Mouse (Mus musculus) lung, adult 2 months (tissue): ENCODE measurements around the gene Iars. TPM values are rescaled to one million over a fixed set of nuclear protein-coding genes. Genes with fewer than 3 reads are reported as not detected.

Experiments
- DNase-seq: peaks from one replicate; pipeline ENCODE4 v3.0.0; 2022
- H3K4me1 ChIP-seq: fragments of 200-500 bp; 2 replicates; pipeline ENCODE4 v1.6.1; 2011; ENCODE audit warnings: low read length; ENCODE audit not compliant: control insufficient read depth, insufficient read depth
- H3K4me3 ChIP-seq: fragments of 200-500 bp; replicated peaks from 2 replicates; pipeline ENCODE3; 2011; ENCODE audit warnings: low read depth, mild to moderate bottlenecking, control low read depth, low read length; ENCODE audit errors: extremely low read depth
- CTCF ChIP-seq: fragments of 200-500 bp; IDR thresholded peaks from 2 replicates; pipeline ENCODE4 v1.5.1; 2011; ENCODE audit warnings: mild to moderate bottlenecking, low read length, control low read depth; ENCODE audit not compliant: insufficient read depth
- POLR2A ChIP-seq: fragments of 200-500 bp; IDR thresholded peaks from 2 replicates; pipeline ENCODE4 v1.6.1; 2011; ENCODE audit warnings: low read depth, mild to moderate bottlenecking, control low read depth, low read length, borderline replicate concordance; ENCODE audit errors: extremely low read depth
- WGBS: fragments of 180-500 bp; shearing (Covaris S2); methylation state at CpG from one replicate; pipeline ENCODE4 v1.1.7; 2018; 5-methylcytosine and 5-hydroxymethylcytosine counted together
- polyA plus RNA-seq: library from polyadenylated mRNA; depleted of rRNA; stranded (reverse); fragments of >200 nt; gene quantifications from 2 replicates; pipeline ENCODE4 v1.2.3, GENCODE M21; 2012

Gene Iars
- polyA plus RNA-seq, 1 experiment: 17.4 TPM

DNA sequence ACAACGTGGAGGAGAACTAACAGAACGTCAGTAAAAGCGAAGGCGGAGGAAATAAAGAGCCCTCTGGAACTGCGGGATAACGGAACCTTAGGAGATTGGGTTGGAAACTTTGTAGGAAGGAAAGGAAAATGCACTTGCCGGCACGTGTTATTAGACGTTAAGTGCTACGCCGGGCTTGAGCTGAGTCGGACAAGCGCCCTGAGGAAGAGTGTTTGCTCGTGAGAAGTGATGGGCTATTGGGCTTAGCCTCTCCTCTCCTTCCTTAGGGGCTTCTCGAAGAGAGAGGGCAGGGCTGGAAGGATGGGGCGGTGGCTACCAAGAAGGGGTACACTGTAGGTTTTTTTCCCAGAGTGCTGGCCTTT is 28.7 kb upstream of the Iars start:
- Histone ChIP-seq H3K4me3 (peak overlapping the region; percentile 78), H3K4me1 (peaks cover 2% of the 10 kb centered on the region; the same call in 1 of the 2 replicates)
- TF ChIP-seq CTCF (no peak), POLR2A (peak; percentile 31; the same call in 1 of the 2 replicates)
- 0% methylated on average over 16 of the region's 16 CpGs for WGBS
- DNase-seq: no peak

DNA sequence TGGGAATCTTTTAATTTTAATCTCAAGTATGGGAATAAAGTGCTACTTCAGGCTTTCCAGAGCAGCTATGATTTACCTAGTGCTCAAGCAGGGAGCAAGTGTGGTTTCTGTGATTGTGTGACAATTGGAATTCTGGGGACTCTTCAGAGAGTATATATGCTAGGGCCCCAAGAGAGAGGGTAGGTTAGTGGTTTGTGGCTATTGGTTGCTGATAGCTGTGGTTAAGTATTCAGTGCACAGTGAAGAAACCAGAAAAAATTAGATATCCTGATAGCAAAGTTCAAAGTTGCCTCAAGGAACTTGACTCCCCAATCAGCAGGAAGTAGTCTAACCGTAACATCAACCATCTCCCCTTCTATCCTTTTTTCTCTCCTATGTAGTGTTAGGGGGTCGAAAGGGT is 4.1 kb upstream of the Iars start:
- 75% methylated on average over 2 of the region's 2 CpGs for WGBS
- H3K4me1 ChIP-seq: no peaks in the 10 kb centered on the region; the same call in 1 of the 2 replicates
- DNase-seq: no peak
- H3K4me3 ChIP-seq: no peak overlapping the region
- TF ChIP-seq CTCF (no peak), POLR2A (no peak)

DNA sequence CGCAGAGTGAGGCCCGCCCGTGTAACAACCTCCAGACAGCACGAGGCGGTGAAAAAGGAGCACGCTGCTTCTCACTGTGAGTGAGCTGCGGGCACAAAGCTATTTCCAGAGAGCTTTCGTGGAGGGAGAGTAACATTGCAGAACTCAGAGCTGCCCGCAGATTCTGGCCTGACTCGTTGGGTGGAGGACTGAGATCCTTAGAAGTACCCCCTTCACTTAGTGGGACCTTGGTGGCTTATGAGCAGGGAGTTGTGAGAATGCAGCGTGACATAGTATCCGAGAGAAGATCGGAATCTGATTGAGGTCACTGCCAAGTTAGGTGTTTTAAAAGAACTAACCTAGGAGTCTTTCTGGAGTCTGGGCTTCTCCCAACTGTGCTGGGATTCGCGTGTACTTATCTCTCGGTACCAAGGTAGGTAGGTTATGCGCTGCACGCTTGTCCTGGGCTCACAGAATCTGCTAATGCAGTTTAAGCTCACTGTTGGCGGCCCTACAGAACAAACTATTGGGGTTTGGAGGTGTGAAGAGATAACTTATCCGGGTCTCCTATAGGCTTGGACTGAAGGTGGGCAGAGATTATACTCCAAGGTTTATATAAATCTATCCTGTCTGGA is 440 bp downstream of the Iars start:
- WGBS: 1% methylated on average over 20 of the region's 20 CpGs
- DNase-seq: no peak
- no peak for TF ChIP-seq CTCF
- no peak for TF ChIP-seq POLR2A
- Histone ChIP-seq H3K4me3 (peak overlapping the region; percentile 78), H3K4me1 (no peaks in the 10 kb centered on the region; the same call in 1 of the 2 replicates)

DNA sequence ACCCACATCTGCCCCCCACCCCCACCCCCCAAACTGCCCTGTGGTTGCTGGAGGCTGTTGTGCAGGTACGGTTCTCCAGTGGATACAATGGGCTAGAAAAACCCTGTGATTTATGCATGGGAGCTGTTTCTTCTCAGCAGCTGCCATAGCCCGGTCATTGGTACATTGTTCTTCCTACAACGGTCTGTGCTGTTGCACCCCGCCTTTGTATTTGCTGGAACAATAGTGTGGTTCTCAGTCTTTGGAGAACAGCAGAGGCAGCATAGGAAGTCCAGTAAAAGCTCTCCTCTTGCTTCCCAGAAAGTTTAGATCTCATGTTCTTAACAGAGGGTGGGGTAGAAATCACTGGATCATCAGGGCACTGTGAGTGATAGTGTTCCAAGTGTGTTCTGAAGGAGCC is 2.4 kb downstream of the Iars start:
- no peak for TF ChIP-seq POLR2A
- Histone ChIP-seq H3K4me1 (no peaks in the 10 kb centered on the region; the same call in 1 of the 2 replicates), H3K4me3 (no peak overlapping the region)
- 45% methylated on average over 4 of the region's 4 CpGs for WGBS
- no peak for DNase-seq

DNA sequence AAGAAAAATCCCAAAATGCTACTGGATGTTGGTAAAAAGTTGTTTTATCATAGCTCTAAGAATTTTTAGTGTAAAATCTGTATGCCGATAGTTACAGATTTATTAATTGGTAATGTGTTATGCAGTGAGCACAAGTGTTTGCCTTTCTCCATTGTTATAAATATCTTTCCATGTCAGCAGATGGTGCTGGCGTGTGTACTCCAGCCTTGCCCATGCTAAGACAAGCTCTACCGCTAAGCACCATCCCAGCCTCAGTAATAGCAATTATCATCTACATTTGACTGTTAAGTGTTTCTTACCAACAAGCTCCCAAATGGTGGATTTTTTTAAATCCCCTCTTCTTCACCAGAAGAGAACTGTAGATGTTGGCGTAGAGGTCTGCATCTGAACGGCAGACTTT is 9.2 kb downstream of the Iars start:
- TF ChIP-seq POLR2A (no peak), CTCF (no peak)
- 98% methylated on average over 5 of the region's 5 CpGs for WGBS
- H3K4me1 ChIP-seq: no peaks in the 10 kb centered on the region
- no peak overlapping the region for H3K4me3 ChIP-seq
- DNase-seq: no peak

DNA sequence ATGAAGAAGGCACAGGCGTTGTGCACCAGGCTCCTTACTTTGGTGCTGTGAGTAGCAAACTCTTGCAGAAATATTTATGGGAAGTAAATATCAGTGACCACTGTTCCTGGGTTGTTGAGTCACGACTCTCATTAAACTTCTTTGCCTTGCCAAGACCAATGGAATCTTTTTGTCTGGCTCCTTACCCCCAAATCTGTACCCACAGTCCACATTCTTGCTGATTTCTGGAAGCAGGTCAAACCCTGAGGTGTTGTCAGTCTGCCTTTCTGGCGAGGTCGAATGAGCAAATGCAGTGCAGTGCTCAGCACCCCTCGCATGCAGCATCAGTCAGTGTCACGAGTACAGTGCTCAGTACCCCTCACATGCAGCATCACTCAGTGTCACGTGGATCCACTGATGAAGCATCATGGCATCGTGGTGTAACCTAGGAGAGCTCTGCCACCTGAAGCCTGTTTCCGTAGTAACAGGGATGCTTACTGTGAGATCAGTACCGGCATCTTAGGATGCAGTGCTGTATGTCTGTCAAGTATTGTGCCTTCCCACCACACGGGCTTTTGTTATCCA is 21.4 kb downstream of the Iars start:
- DNase-seq: no peak
- no peak for TF ChIP-seq POLR2A
- TF ChIP-seq CTCF: no peak
- 92% methylated on average over 11 of the region's 11 CpGs for WGBS
- H3K4me3 ChIP-seq: no peak overlapping the region
- H3K4me1 ChIP-seq: no peaks in the 10 kb centered on the region

DNA sequence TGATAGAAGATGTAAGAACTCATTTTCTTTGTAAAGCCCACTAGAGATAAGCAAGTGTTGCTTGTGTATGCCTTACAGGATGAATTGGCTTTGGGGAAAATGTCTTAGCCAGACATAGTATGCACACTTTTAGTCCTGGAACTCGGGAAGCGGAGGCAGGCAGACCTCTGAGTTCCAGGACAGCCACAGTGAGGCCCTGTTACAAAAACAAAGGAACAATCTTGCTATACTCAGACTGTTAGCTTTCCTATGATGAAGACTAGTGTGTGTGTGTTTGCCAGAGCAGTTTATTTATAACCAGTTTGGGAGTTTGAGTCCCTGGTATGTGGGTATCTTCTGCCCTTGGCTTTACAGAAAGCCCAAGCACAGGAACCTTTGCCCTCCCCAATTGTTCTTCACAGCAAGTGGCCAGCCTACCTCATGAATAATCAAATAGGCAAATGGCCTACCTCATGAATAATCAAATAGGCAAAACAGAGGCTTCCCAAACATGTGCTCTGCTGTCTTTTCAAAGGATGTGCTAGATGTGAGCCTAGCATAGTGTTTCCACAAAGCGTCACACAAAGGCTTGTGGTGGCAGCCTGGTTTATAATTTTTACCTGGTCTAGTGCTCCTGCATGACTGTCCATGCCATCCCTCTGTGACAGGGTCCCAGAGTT is 24.3 kb downstream of the Iars start:
- TF ChIP-seq POLR2A (no peak), CTCF (no peak)
- Histone ChIP-seq H3K4me1 (no peaks in the 10 kb centered on the region), H3K4me3 (no peak overlapping the region)
- DNase-seq: no peak
- WGBS: 95% methylated on average over 3 of the region's 3 CpGs

DNA sequence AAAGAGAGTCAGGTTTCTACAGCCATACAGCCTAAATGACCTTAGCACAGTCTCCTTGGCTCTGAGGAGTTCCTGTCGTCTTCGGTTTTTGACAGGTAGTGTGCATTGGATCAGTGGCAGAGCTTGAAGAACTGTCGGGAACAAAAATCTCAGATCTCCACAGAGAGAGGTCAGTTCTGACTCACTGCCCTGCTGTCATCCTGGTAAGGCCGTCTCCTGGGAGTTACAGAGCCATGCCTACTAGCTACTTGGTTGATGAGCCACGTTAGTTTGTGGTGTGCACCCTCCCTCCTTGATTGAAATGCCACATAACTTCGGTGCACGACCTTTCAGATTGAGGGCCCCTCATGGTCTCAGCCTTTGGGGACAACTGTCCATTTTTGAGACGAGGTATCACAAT is 26.4 kb downstream of the Iars start:
- WGBS: 89% methylated on average over 8 of the region's 8 CpGs
- no peaks in the 10 kb centered on the region for H3K4me1 ChIP-seq
- TF ChIP-seq CTCF: no peak
- TF ChIP-seq POLR2A: no peak
- H3K4me3 ChIP-seq: no peak overlapping the region
- no peak for DNase-seq

DNA sequence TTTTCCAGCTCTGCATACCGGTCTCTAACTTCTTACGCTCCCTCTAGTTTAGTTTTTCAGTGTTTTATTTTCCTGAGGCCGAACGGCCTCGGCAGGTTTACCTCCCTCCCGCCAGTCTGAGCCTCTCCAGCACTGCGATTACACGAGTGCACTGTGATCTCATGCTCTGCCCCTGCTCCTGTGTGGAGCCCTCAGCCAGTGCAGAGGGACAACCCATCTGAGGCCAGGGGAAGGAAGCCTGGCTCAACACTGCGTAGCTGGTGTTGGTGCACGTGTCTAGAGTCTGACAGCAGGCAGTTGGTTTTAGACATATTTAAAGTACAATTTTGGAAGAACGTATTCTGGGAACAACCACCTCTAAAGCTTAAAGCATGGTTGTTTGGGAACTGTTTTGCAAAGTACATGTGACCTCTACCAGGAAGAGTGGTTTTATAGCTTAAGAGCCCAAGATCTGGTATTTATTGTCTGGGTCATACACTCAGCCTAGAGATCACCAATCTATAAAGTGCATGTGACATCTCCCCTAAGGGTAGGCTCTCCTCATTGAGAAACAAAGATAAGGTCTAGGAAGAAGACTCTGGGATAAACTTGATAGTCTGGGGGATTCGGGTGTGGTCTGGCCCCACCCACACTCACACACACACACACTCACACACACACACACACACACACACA is 30.3 kb downstream of the Iars start:
- 94% methylated on average over 12 of the region's 12 CpGs for WGBS
- no peak for DNase-seq
- no peak overlapping the region for H3K4me3 ChIP-seq
- TF ChIP-seq POLR2A: no peak
- no peak for TF ChIP-seq CTCF
- no peaks in the 10 kb centered on the region for H3K4me1 ChIP-seq

DNA sequence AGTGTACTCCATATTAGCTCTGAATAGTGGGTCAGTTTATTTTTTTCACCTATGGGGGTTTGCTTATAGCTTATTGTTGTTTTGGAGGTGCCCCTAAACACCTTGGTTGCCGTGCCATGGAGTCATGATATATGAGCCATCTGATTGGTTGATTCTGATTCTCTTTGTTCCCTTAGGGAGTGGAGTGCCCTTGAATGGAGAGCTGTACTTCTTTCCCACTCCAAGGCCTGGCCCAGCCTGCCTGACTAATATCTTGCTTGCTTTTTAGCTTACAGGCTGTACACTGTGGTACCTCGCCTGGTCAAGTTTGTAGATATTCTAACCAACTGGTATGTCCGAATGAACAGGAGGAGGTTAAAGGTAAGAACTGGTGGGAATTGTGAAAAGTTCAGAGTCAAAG is 37.4 kb downstream of the Iars start:
- TF ChIP-seq CTCF: no peak
- TF ChIP-seq POLR2A: no peak
- WGBS: 70% methylated on average over 3 of the region's 3 CpGs
- no peak overlapping the region for H3K4me3 ChIP-seq
- no peaks in the 10 kb centered on the region for H3K4me1 ChIP-seq
- DNase-seq: peak; percentile 4
